Mouse (Mus musculus): Measurements from ENCODE around the gene Trip4.

DNA sequence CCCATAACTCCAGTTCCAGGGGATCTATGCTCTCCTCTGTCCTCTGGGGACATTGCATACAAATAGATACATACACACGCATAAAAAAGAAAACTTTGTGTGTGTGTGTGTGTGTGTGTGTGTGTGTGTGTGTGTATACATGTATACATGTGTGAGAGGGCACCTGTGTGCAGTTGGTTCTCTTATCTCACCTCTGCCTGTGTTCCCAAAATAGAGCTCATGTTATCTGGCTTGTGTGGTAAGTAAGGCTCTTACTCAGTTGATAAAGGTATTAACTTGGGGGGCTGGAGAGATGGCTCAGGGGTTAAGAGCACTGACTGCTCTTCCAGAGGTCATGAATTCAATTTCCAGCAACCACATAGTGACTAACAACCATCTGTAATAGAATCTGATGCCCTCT lies 8.4 kb upstream of the Trip4 start:
- TF ChIP-seq CTCF (IDR thresholded peaks at IDR 0.05 in 2 of 3, conservative IDR thresholded peaks at IDR 0.05 in 1 of 3; ENCODE audit: control insufficient read depth in 1 of 3, insufficient read depth in 1 of 3, low read depth in 2 of 3, low read length in 3 of 3, poor library complexity in 1 of 3, severe bottlenecking in 1 of 3) (no peak; a peak in 1 of 6 replicates), EP300 (IDR thresholded peaks at IDR 0.05; ENCODE audit: low read depth in 1 of 2, low read length in 2 of 2) (peak in 1 of 2 experiments; percentile 70; a peak in 2 of 4 replicates), E2F4 (IDR thresholded peaks at IDR 0.05; ENCODE audit: borderline replicate concordance, low read depth, low read length) (no peak), GATA1 (IDR thresholded peaks at IDR 0.05; ENCODE audit: low read depth, low read length) (peak; percentile 64)
